Mouse (Mus musculus) megakaryocyte progenitor cell, adult 5-6 weeks (primary cell): ENCODE data around the gene 6720489N17Rik. TPM values are rescaled to one million over a fixed set of nuclear protein-coding genes. Genes with fewer than 3 reads are reported as not detected.
"Not testable (repeated sequence)": the region's sequence is repeated elsewhere in the genome, so short reads cannot be mapped to it uniquely, and the experiment has no call there.

Experiments
- ATAC-seq: replicated peaks from 2 replicates; pipeline ENCODE4 v1.8.0; 2016; ENCODE audit warnings: mild to moderate bottlenecking, moderate TSS enrichment, inconsistent platforms; ENCODE audit not compliant: poor library complexity
- total RNA-seq, 2 experiments: library from RNA; stranded (forward) in 1 of 2; stranded (reverse) in 1 of 2; fragments of 157-497, 149-512 nt in 1 of 2; fragments of 200-1000 nt in 1 of 2; gene quantifications; 2 replicates each; pipeline versions ENCODE4 v1.2.3 to v1.2.4; 2015 to 2017

The 6720489N17Rik gene
- total RNA-seq (2015), result 8.5 and 15.3 TPM in 2 replicates
- 19.0 and 20.6 TPM in 2 replicates for total RNA-seq (2017)

DNA sequence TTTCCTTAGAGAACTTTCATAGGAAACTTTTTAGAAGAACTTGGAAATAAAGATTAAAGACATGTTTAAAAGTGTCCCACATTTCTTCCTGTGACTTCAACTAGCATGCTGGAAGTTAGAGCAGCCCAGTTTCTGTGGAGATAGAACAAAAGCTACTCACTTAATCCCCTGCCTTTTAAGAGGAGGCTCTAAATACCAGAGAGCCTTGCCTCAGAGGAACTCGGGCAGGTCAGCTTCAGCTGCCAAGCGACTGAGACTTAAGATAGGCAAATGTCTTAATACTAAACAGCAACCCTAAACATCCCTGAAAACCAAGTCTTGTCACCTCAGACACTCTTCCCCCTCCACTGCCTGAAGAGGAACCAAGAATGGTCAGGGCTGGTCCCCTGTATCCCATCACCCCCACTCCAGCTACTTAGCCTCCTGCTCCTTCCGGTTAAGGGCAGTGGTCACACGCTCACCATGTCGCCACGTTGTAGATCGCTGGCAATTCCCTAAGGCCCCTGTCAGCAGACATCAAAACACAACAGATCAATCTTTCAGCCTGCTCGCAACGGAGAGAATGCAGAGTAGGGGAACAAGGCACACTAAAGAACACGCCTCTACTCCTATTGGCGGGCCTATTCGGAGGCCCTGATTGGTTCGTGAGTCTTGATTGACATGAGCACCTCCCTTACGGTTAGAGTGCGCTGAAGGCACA is at the start of gene 6720489N17Rik:
TSS of gene 6720489N17Rik (minus strand) at position 606 of the 700 bp plus-strand sequence.
- ATAC-seq, result peak; percentile 100

GRCm38 (mm10) chr13:62653369-62653743 is 29.4 kb upstream of the 6720489N17Rik start:
- peak; percentile 84 for ATAC-seq

DNA sequence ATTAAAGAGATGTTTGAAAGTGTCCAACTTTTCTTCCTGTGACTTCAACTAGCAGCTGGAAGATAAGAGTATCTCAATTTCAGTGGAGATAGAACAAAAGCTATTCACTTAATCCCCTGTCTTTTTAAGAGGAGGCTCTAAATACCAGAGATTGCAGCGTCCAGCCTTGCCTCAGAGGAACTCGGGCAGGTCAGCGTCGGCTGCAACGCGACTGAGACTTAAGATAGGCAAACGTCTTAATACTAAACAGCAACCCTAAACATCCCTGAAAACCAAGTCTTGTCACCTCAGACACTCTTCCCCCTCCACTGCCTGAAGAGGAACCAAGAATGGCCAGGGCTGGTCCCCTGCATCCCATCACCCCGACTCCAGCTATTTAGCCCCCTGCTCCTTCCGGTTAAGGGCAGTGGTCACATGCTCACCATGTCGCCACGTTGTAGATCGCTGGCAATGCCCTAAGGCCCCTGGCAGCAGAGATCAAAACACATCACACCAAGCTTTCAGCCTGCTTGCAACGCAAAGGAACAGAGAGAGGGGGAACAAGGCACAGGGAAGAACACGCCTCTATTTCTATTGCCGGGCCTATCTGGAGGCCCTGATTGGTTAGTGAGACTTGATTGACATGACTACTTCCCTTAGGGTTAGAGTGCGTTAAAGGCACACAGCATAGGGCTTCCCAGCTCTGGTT is 28.8 kb upstream of the 6720489N17Rik start:
- ATAC-seq, result peak; percentile 100

- ATAC-seq, result peak; percentile 81
These were observed 3.1 kb upstream of the 6720489N17Rik start for GRCm38 (mm10) chr13:62627071-62627470.

GRCm38 (mm10) chr13:62624277-62624665 is 289 bp upstream of the 6720489N17Rik start:
- not testable (repeated sequence) for ATAC-seq

DNA sequence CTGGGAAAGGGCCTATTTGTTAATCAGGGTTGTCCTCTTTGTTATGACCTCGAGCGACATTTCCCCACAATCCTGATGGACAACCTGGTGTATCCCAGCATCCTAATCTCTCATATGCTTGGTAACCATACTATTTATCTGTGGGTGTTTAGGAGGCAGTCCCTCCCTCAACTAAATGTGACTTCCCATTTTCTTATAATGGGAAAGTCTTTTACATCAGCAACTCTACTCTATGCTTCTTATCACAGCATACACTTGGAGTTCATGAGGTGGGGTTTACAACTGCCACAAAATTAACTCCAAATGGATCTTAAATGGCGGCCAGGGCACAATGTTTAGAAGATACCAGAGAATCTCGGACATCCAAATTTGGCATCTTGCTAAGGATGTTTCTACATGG is 6.5 kb downstream of the 6720489N17Rik start:
- not testable (repeated sequence) for ATAC-seq

- not testable (repeated sequence) for ATAC-seq
These were observed 52.9 kb downstream of the 6720489N17Rik start, which contains the start of gene Zfp934 for GRCm38 (mm10) chr13:62571099-62571498. Gene Zfp934, minus strand, starts transcription at chr13:62571199.

GRCm38 (mm10) chr13:62561696-62562095 is 62.3 kb downstream of the 6720489N17Rik start:
- ATAC-seq, result 0 out of 2 replicates have a peak, but pooled peaks have one; percentile 31

GRCm38 (mm10) chr13:62558189-62559110 is 65.5 kb downstream of the 6720489N17Rik start, which contains the start of gene Zfp935:
Gene Zfp935, minus strand, starts transcription at chr13:62558511.
- peak; percentile 86 for ATAC-seq

Other genes starting within 250 kb of the 6720489N17Rik start
- gene Gm3604, start 241.0 kb downstream of the 6720489N17Rik start, total RNA-seq (2015), result 14.9 and 17.4 TPM in 2 replicates
- 8.3 and 11.7 TPM in 2 replicates for gene Gm3604, start 241.0 kb downstream of the 6720489N17Rik start, total RNA-seq (2017)
- gene Gm49359, start 157.3 kb downstream of the 6720489N17Rik start, total RNA-seq (2015), result 9.6 and 14.4 TPM in 2 replicates
- 8.9 and 14.4 TPM in 2 replicates for gene Gm49359, start 157.3 kb downstream of the 6720489N17Rik start, total RNA-seq (2017)
- 7.2 TPM in 1 of 2 replicates, not detected in the other for gene Zfp935, start 65.7 kb downstream of the 6720489N17Rik start, total RNA-seq (2015)
- gene Zfp935, start 65.7 kb downstream of the 6720489N17Rik start, total RNA-seq (2017), result not detected in 2 replicates
- 26.0 and 29.6 TPM in 2 replicates for gene Zfp934, start 53.0 kb downstream of the 6720489N17Rik start, total RNA-seq (2015)
- 7.8 and 9.7 TPM in 2 replicates for gene Zfp934, start 53.0 kb downstream of the 6720489N17Rik start, total RNA-seq (2017)
- gene Platr25, start 136.5 kb upstream of the 6720489N17Rik start, total RNA-seq (2015), result 26.6 and 32.6 TPM in 2 replicates
- 39.2 and 46.4 TPM in 2 replicates for gene Platr25, start 136.5 kb upstream of the 6720489N17Rik start, total RNA-seq (2017)
- 6.9 and 13.5 TPM in 2 replicates for gene Gm5141, start 161.6 kb upstream of the 6720489N17Rik start, total RNA-seq (2015)
- 3.5 and 5.4 TPM in 2 replicates for gene Gm5141, start 161.6 kb upstream of the 6720489N17Rik start, total RNA-seq (2017)
- gene Fbp2, start 234.2 kb upstream of the 6720489N17Rik start, total RNA-seq (2015), result not detected in 2 replicates
- not detected in 2 replicates for gene Fbp2, start 234.2 kb upstream of the 6720489N17Rik start, total RNA-seq (2017)